Mouse (Mus musculus) kidney, postnatal 36 days (tissue): ENCODE data around the gene Mta1.

ENCODE experiments used
- DNase-seq, 2 experiments: peaks; one replicate each; pipeline ENCODE4 v3.0.0; 2021 to 2022; ENCODE audit warnings: mixed read lengths in 2 of 2

Gene Mta1

GRCm38 (mm10) chr12:113151046-113151445 is 53.0 kb downstream of the Mta1 start:
- DNase-seq = peak; percentile 46 to 58

- DNase-seq = peak; percentile 44 to 65
Measured at GRCm38 (mm10) chr12:113151661-113152271, 53.7 kb downstream of the Mta1 start.

- peak in 1 of 2 experiments; percentile 31 for DNase-seq
Measured at GRCm38 (mm10) chr12:113152272-113152661, 54.2 kb downstream of the Mta1 start.

GRCm38 (mm10) chr12:113152991-113153525 is 55.0 kb downstream of the Mta1 start:
- no peak for DNase-seq

GRCm38 (mm10) chr12:113153971-113154370 is 55.9 kb downstream of the Mta1 start:
- DNase-seq = no peak

GRCm38 (mm10) chr12:113154747-113155075 is 56.6 kb downstream of the Mta1 start:
- DNase-seq = no peak

- peak; percentile 62 to 76 for DNase-seq
Measured at GRCm38 (mm10) chr12:113155076-113155771, 57.1 kb downstream of the Mta1 start.

- peak; percentile 99 to 100 for DNase-seq
Measured at GRCm38 (mm10) chr12:113155887-113156539, 57.9 kb downstream of the Mta1 start, which contains the start of gene Tedc1. Gene Tedc1 (plus strand): TSS chr12:113156421.

- no peak for DNase-seq
Measured at GRCm38 (mm10) chr12:113156540-113156929, 58.5 kb downstream of the Mta1 start.

GRCm38 (mm10) chr12:113157002-113157401 is 58.9 kb downstream of the Mta1 start:
- DNase-seq = no peak

GRCm38 (mm10) chr12:113157521-113157920 is 59.4 kb downstream of the Mta1 start:
- DNase-seq = no peak

GRCm38 (mm10) chr12:113157971-113158370 is 59.9 kb downstream of the Mta1 start:
- no peak for DNase-seq

- no peak for DNase-seq
Measured at GRCm38 (mm10) chr12:113163561-113164006, 65.5 kb downstream of the Mta1 start.

GRCm38 (mm10) chr12:113168031-113168536 is 70.0 kb downstream of the Mta1 start:
- DNase-seq = no peak

- no peak for DNase-seq
Measured at GRCm38 (mm10) chr12:113176960-113177725, 79.1 kb downstream of the Mta1 start.

- DNase-seq = no peak
Measured at GRCm38 (mm10) chr12:113181020-113181419, 82.9 kb downstream of the Mta1 start.

GRCm38 (mm10) chr12:113184945-113185344 is 86.9 kb downstream of the Mta1 start:
- no peak for DNase-seq

GRCm38 (mm10) chr12:113185442-113186291 is 87.6 kb downstream of the Mta1 start, which contains the start of gene Tmem121:
Gene Tmem121 (plus strand): TSS chr12:113185930.
- DNase-seq = peak; percentile 4 to 22

GRCm38 (mm10) chr12:113186326-113187010 is 88.4 kb downstream of the Mta1 start:
- DNase-seq = no peak
